Mouse (Mus musculus) right cerebral cortex, postnatal 14 days (tissue): ENCODE results near the gene Gm4894.

ENCODE experiments used
- DNase-seq: peaks from one replicate; pipeline ENCODE4 v3.0.0; 2022

Gm4894 gene

DNA sequence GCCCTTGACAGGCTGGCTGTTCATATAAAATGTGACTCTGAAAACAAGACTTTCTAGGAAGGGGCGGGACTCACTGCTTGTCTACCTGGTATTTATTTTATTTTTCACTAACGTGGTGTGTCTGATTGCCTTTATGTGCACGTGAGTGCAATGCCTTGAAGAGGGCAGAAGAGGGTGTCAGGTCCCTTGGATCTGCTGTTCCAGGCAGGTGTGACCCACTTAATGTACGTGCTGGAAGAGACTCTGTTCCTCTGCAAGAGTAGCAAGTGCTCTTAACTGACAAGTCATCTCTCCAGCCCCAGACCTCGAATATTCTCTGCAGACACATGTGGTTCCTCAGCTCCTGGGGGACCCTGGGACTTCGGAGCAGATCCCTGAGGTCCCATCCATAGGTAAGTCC is at the start of gene Gm4894:
Gm4894 (plus strand) TSS at position 301 of the 400 bp plus-strand sequence.
- DNase-seq, result no peak

- no peak for DNase-seq
These were observed 44.0 kb upstream of the Gm4894 start for GRCm38 (mm10) chr9:49206331-49206730.

DNA sequence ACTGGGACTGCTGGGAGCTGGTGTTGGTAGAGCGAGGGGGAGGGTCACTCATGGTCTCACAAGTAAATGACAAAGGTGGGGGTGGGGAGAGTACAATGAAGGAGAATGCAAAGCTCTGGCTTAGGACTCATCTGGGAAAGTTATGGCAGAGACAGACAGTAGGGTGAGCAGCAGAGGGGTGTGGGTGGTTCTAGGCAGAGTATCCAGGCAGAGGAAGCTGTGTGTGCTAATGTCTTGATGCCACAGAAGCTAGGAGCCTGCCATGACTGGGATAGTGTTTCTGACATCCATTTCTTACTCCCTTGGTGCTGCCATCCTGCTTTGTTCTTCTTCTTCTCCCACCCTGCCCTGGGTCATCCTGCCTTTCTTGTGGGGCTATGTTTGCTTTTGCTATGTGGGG is 38.8 kb upstream of the Gm4894 start:
- no peak for DNase-seq

GRCm38 (mm10) chr9:49214734-49215133 is 35.6 kb upstream of the Gm4894 start:
- DNase-seq, result no peak

GRCm38 (mm10) chr9:49217626-49218607 is 32.4 kb upstream of the Gm4894 start:
- DNase-seq, result no peak

GRCm38 (mm10) chr9:49224488-49224887 is 25.8 kb upstream of the Gm4894 start:
- no peak for DNase-seq

DNA sequence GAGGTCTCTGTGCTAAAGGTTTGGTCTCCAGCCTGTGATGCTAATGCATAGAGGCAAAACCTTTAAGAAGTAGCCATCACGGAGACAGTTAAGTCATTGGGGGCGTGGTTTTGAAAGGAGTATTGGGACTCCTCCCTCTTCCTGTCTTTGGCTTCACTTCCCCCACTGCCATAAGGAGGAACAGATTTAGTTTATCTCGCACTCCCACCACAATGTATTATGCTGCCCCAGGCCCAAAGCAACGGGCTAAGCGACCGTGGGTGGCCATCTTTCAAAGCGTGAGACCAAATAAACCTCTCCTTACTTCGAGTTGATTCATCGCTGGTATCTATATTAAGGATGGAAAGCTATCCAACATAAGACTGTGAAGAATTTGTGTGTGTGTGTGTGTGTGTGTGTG is 22.9 kb upstream of the Gm4894 start:
- DNase-seq, result peak; percentile 28

DNA sequence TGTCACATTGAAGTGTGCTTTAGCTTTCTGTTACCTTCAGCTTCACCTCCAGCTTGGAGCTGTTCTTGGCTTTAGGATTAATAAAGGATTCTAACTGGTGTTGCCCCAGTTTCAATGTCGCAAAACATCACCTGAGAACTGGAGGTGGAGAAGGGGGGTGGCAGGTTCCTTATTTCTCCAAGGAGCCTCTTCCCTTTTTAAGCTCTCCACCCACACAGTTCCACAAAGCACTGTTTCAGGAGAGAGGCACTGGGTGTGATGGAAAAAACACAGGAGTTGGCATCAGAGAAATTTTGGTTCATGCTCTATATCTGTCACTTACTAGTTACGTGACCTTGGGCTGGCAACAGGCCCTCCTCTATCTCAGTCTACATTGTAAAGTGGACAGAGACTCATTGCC is 21.3 kb upstream of the Gm4894 start:
- no peak for DNase-seq

GRCm38 (mm10) chr9:49246839-49247238 is 3.5 kb upstream of the Gm4894 start:
- peak; percentile 73 for DNase-seq

DNA sequence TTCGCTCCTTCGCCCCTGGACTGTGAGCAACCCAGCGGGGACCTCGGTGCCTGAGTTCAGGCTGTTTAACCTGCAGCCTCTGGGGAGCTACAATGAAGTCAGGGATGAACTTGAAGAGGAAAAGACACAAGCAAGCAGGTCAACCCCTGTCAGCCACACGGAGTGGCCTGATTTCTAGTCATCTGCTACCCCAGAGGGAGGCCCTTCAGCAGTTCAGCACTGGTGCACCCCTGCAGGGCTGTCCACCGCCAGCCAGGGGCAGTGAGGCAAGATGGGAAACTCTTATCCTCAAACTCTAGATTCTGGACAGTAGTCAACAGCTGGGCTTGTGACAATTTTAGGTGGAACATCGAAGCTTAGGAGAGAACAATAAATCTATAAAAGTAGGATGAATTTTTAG is 18.6 kb downstream of the Gm4894 start:
- no peak for DNase-seq

DNA sequence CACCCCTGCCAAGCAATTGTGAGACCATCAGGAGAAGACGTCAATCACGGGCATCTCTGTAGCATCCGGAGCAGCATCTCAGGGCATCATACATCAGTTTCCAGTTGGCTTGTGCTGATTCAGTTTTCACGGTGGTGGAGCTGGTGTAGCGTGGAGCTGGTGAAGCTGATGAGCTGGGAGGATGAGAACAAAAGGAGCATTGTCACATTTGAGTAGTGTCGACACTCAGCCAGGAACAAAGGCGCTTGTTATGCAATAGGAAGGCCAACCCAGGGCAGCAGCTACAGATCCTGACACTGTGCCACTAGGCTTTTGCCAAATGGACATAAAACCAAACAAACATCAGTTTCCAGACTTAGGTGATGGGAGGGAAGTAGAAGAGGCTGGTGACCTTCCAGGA is 23.2 kb downstream of the Gm4894 start:
- DNase-seq, result no peak

DNA sequence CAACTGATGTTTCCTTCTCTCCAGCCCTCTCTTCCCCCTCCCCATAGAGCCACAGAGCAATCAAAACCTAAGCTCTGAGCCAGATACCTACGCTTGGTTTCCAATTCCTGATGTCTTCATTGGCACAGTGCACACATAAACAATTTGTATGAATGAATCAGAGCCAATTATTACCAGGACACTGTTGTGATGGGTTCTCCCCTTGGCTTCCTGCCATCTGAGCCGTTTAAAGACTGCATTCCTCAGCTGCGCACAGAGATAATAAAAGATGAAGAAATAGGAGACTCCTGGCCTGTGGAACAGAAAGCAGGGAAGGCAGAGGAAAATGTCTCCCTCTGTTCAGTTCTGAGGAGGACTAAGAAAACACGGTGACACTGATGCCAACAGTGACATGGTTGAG is 25.6 kb downstream of the Gm4894 start:
- DNase-seq, result no peak

DNA sequence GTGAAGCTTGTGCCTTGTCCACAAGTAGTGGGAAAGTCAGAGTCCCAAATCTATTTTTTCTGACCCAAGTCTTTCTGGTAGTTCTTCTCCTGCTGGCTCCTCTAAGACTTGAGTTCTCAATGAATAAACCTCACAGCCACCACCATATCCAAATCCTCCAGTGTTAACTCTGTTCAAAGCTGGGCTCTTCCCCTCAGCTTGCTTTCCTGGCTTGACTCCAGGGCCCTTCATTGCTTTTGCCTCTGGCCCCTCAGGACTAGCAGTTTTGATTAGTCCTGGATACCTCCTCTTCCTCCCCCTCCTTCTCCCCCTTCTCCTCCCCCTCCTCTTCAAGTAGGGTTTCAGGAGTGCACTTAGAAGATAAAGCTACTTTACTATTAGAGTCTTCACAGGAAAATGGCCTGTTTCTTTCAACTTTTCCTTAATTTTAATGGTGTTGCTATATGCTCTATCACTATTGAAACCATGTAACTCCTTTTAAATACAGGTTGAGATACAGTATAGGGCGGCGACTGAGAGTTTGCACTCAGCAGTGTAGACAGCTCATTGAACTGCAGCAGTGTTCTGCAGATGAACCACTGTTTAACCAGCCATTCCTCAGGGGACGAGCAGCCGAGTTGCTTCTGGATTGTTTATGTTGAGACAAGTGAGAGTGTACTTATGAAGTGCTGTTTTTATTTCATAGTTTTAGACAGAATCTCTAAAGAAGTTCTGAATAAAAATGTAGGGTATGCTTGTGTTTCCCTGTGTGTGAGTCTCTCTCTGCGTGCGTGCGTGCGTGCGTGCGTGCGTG is 26.4 kb downstream of the Gm4894 start:
- DNase-seq, result no peak

GRCm38 (mm10) chr9:49295101-49295500 is 44.8 kb downstream of the Gm4894 start:
- no peak for DNase-seq

- peak; percentile 12 for DNase-seq
These were observed 57.2 kb downstream of the Gm4894 start for GRCm38 (mm10) chr9:49307576-49307975.

DNA sequence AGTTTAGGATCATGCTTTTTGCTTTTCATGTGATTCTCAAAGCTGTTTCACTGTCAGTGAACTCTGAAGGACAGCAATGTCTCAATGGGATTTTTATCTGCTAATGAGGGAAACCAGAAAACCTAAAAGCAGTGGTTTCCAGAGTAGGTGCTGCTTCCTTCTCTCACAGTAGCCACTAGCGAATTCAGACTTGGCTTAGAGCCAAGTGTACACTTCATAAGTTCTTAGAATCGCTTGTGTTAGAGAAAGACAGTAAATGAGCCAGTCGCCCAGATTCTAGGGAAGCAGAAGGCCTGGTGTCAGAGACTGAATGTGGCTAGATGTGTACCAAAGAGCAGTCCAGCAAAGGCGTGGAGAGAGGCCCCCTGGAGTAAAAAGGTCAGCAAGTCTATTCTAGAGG is 60.5 kb downstream of the Gm4894 start:
- no peak for DNase-seq

DNA sequence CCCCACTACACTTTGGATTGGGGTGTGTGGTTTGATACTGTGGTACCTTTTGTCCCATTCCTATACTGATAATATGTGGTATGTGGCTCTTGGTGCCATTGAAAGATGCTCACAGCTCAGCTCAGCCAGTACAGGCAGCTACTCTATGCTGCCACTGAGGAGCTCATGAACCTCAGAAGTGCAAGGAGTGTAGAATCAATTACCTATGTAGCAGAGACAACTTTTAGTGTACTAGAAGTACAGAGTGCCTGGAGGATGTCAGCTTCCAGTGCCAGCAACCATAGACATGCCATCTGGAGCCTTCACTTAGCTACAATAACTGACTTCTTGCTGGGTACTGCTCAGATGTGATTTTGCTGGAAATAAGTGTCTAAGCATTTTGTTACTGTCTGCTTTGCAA is 68.3 kb downstream of the Gm4894 start:
- DNase-seq, result no peak
